Mouse (Mus musculus): ENCODE results near the gene Dpf2.
A peak's percentile ranks its signal among the peaks of the same experiment; 100 is the strongest.

Dpf2 gene

DNA sequence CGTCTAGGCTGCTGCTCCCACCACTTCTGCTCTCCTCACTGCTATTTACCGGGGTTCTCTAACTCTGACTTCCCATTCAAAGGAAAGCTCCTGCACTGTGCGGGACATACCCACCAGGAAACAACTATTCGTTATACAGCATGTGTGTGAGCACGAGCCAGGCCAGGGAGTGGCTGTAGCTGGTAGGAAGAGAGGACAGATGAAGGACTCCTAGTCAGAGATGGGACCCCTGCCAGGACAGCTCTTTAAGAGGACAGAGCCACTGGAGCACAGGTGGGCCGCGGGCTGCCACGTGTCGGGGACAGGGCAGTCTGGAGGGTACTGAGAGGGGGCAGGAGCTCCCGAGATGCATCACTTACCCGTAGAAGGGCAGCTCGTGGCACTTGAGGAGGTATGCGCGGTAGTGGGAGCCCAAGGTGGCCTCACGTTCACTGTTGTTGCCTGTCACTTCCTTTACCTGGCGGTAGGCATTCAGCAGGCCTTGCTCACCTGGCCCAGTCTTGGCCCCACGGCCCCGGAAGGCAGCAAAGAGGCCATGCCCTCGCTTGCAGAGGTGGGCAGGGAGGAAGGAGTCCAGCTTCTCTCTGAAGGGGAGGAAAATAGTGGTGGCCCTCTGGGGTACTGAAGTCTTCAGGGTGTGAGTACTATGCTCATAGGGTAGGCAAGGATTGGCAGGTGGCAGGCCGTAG lies 48.0 kb downstream of the Dpf2 start:
- no peak for DNase-seq (ENCODE audit: low spot score in 2 of 2)

GRCm38 (mm10) chr19:5863776-5864175 lies 49.0 kb downstream of the Dpf2 start:
- no peak for DNase-seq (ENCODE audit: low spot score in 2 of 2)

GRCm38 (mm10) chr19:5862335-5863085 lies 50.3 kb downstream of the Dpf2 start:
- DNase-seq (ENCODE audit: low spot score in 2 of 2): no peak

DNA sequence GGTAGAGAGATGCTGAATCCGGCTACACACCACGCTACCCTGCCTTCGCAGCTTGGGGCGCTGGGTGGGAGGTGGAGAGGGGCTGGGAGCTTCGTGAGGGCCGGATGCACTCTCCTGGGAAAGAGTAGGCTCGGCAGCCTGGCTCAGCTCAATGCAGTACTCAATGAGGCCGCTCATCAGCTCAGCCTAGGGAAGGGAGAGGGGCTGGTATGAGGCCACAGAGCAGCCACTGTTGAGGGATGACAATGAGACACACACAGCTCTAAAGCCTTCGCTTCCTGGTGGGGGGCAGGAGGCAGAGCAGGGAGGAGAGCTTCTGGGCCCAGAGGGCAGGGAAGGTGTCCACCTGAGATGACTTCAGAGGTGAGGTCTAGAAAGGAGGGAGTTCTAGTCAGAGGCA lies 56.2 kb downstream of the Dpf2 start:
- DNase-seq (ENCODE audit: low spot score in 2 of 2): no peak

DNA sequence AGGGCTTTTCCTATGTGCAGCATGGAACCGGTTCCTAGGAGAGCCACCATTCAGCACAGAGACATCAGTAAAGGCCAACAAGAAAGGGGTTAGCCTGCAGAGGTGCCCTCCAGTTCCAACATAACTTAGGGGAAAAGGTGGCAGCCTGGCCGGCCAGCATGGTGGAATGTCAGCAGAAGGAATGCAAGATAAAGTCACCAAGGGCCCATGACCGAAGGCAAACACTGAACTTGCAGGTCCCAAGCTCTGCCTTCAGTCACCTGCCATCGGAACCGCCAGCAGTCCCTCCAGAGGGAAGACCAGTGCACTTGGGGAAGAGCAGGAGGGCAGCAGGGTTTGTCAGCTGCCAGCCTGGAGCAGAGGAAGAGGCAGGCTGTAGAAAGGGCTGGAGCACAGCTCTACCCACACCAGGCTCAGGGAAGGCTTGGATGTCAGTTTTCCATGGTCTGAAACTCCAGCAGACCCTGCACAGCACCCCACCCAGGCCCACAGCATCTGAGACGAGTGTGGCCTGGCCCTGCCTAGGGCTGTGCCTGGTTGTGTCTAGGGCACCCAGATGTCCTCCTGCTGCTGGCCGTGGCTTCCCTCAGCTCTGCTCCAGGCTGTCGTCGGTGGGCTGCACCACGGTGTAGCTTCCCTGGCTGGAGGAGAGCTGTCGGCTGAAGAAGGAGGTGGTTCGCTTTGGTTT lies 60.6 kb downstream of the Dpf2 start:
- no peak for DNase-seq (ENCODE audit: low spot score in 2 of 2)

GRCm38 (mm10) chr19:5851481-5851971 lies 61.3 kb downstream of the Dpf2 start:
- DNase-seq (ENCODE audit: low spot score in 2 of 2): no peak

GRCm38 (mm10) chr19:5850860-5851259 lies 62.0 kb downstream of the Dpf2 start:
- no peak for DNase-seq (ENCODE audit: low spot score in 2 of 2)

DNA sequence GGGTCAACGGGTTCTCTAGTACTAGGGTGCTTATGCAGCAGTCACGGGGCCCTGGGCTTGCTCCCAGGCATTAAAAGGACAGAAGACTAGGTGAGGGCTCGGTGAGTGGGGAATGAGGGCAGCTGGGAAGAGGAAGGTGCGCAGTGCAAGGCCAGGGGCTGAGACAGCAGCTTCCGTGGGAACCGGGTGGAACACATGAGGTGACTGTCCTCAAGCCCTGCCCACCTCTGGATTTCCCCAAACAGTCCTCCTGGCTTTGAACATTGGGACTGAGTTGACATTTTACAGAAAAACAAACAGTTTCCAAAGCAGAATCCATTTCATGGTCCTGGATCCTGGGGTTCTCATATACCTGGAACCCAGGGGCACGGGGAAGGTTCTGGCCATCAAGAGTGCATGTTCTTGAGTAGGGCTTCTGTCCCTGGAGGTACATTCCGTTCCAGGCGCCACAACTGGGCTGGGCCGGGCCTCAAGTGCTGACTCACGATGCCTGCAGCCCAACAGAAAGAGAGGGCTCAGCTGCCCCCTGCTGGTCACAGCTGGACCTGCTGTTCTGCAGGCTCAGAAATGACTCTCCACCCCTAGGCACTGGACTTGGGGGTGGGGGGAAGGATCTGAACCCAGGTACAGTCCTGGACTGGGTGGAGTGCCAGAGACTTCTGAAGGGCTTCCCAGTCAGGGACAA lies 62.8 kb downstream of the Dpf2 start:
- peak; percentile 89 to 93 for DNase-seq (ENCODE audit: low spot score in 2 of 2)

- peak in 1 of 2 experiments; percentile 55 for DNase-seq (ENCODE audit: low spot score in 2 of 2)
These were observed 63.8 kb downstream of the Dpf2 start for GRCm38 (mm10) chr19:5848826-5849672.

DNA sequence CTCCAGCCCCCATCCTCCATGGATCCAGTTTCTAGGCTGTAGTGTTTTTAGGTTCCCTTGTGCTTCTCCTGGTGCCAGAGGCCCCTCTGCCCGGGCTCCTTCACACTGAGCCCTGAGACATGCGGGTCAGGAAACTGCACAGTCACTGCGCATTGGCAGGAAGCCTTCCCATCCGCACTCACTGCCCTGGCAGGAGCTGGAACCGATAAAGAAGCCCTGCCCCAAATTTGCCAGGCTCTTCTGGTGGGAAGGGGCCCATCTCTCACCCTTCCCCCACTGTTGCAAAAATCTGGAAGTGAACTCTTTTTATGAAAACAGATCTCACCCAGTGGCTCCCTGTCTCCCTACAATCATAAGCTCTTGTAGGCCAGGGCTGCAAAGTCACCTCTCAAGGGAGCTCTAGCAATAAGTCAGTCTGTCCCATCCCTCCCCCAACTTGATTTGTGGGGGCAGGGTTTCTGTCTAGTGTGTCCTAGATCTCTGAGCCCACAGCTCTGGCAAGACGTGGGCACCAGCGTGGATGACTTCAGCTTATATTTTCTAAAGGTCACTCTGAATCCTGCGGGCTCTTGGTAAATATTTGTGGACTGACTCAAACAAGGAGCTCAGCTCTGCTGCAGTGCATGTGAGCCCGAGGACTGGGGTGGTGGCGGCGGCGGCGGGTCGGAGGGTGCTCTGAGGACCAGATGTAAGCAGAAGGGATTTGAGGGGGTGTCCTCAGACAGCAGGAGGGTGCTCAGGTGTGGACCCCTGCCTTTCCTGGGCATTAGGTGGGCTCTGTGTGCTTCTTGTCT lies 64.6 kb downstream of the Dpf2 start:
- DNase-seq (ENCODE audit: low spot score in 2 of 2): no peak

DNA sequence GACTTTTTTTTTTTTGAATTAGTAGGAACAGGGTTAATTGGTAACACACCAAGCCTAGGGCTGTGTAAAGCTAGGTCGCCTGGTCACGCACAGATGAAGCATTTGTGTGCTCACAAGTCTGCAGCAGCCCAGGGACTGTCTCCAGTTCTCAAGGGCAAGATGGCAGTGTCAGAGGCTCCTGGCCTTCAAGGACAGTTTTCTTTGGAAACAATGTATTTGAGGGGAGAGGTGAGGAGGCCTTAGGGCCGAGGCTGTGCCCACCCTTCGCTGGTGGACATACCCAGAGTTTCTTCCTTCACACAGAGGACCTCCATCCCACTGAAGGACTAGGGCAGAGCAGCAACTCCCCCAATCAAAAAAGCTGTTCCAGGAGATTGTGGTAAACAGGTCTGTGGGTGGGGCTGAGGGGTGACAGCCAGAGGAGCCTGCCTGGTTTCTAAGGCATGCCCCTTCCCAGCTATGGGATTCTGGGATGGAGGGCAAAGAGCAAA lies 65.5 kb downstream of the Dpf2 start:
- no peak for DNase-seq (ENCODE audit: low spot score in 2 of 2)

DNA sequence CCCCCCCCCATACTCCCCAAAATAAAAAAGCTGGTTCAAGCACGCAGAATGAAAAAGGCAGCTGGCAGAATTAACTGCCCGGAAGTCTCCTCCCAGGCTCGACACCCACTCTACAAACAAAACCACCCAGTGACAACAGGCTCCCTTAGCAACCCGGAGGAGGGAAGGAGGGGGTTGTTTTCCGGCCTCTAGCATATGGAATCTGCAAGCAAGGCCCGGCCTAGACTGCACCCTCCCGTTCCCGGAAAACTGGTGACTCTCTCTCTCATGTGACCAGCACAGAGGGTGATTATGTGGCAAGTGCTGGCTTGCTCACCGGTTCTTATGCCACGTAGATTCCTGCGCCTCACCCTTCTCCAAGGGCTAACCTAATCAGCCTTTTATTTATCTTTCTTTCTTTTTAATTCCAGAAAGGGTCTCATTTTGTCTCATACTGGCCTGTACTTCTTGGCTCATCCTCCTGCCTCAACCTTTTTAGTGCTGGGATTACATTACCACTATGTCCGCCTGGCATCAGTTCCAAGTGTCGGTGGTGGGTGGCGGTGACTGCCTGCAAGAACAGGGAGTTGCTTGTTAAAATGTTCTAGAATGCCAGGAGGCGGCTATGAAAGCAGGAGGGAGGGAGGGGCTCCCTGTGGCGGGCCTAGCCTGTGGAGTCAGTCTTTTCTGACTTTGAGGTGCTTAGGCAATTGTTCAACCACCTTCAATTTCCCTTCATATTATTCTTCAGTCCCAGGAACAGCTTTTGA lies 66.1 kb downstream of the Dpf2 start:
- peak; percentile 78 to 85 for DNase-seq (ENCODE audit: low spot score in 2 of 2)
